Mouse (Mus musculus) testis, adult 2 months (tissue): ENCODE measurements around the gene Il12a.

Experiments used
- CTCF ChIP-seq: fragments of 200-500 bp; IDR thresholded peaks from 2 replicates; pipeline ENCODE4 v1.5.1; 2012; ENCODE audit warnings: low read depth, mild to moderate bottlenecking, inconsistent platforms, low read length, moderate library complexity; ENCODE audit not compliant: control insufficient read depth, insufficient read depth, insufficient replicate concordance
- POLR2A ChIP-seq: fragments of 200-500 bp; IDR thresholded peaks from 2 replicates; pipeline ENCODE4 v1.6.1; 2012; ENCODE audit warnings: low read depth, mild to moderate bottlenecking, inconsistent platforms, low read length, moderate library complexity; ENCODE audit not compliant: control insufficient read depth

- TF ChIP-seq POLR2A, result no peak
- TF ChIP-seq CTCF, result no peak
These were observed 1.1 kb upstream of the Il12a start for GRCm38 (mm10) chr3:68689346-68689745.
